Mouse (Mus musculus) forebrain, embryonic 16.5 days (tissue): ENCODE results near the gene Opn1mw. TPM values are rescaled to one million over a fixed set of nuclear protein-coding genes. Genes with fewer than 3 reads are reported as not detected.
A peak's percentile ranks its signal among the peaks of the same experiment; 100 is the strongest.
"Not testable (repeated sequence)": the region's sequence is repeated elsewhere in the genome, so short reads cannot be mapped to it uniquely, and the experiment has no call there.

Experiments
- ATAC-seq: fragments of 200-750 bp; cut with Nextera tagmentation; 2 replicates; pipeline ENCODE4 v1.8.0; 2017; ENCODE audit warnings: mild to moderate bottlenecking, moderate library complexity
- H3K27ac ChIP-seq: fragments of 300-500 bp; sonication (generic); 2 replicates; pipeline ENCODE4 v1.5.1; 2014; ENCODE audit warnings: low read length, control low read depth
- H3K27me3 ChIP-seq: fragments of 300-500 bp; sonication (generic); replicated peaks from 2 replicates; pipeline ENCODE4 v1.6.1; 2014; ENCODE audit warnings: low read length; ENCODE audit not compliant: control insufficient read depth, insufficient read depth
- H3K36me3 ChIP-seq: fragments of 300-500 bp; sonication (generic); 2 replicates; pipeline ENCODE4 v1.6.1; 2014; ENCODE audit not compliant: control insufficient read depth, insufficient read depth
- H3K4me1 ChIP-seq: fragments of 300-500 bp; sonication (generic); replicated peaks from 2 replicates; pipeline ENCODE4 v1.6.1; 2014; ENCODE audit warnings: low read length; ENCODE audit not compliant: control insufficient read depth, insufficient read depth
- H3K4me2 ChIP-seq: fragments of 300-500 bp; sonication (generic); 2 replicates; pipeline ENCODE4 v1.6.1; 2014; ENCODE audit warnings: mild to moderate bottlenecking, low read length, control low read depth
- H3K4me3 ChIP-seq: fragments of 300-500 bp; sonication (generic); replicated peaks from 2 replicates; pipeline ENCODE4 v1.5.1; 2014; ENCODE audit warnings: mild to moderate bottlenecking, low read length, control low read depth
- H3K9ac ChIP-seq: fragments of 300-500 bp; sonication (generic); replicated peaks from 2 replicates; pipeline ENCODE4 v1.6.1; 2014; ENCODE audit warnings: low read depth, low read length, control low read depth
- H3K9me3 ChIP-seq: fragments of 300-500 bp; sonication (generic); 2 replicates; pipeline ENCODE4 v1.6.1; 2016; ENCODE audit warnings: low read length; ENCODE audit not compliant: control insufficient read depth
- WGBS: fragments of 180-500 bp; shearing (Covaris S2); extraction: QIAGEN DNeasy Blood & Tissue Kit; methylation state at CpG from one replicate; pipeline ENCODE4 v1.1.7; 2014; 5-methylcytosine and 5-hydroxymethylcytosine counted together
- polyA plus RNA-seq: library from polyadenylated mRNA; unstranded; fragments of >200 nt; fragmentation: Nextera tagmentation; extraction: Ambion mirVana; gene quantifications from 2 replicates; pipeline ENCODE4 v1.2.1, GENCODE M21; 2015

Opn1mw gene
- polyA plus RNA-seq, 1 experiment from 2014 or later, result not detected

DNA sequence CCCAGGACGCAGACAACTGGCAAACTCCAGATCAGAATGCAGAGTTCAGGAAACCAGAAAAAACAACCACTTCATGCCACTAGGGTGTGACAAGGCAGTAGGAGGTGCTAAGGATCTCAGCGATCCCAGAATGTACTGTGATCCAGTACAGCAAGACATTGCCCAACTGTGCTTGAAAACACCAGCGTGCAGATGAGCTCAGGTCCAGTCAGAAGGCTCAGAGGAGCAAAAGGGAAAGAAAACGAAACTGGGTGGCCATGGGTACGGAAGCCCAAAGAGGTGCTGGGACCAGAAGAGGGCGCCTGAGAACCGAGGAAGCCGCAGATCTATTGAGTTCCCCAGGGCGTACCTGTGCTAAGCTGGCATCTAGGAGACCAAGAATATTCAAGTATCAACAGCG, 11.8 kb upstream of the Opn1mw start:
- no peaks in the 10 kb centered on the region for H3K4me1 ChIP-seq
- H3K9ac ChIP-seq, result no peak overlapping the region
- peak; percentile 77 for ATAC-seq
- no peak overlapping the region for H3K27ac ChIP-seq
- peak overlapping the region; percentile 41 for H3K4me2 ChIP-seq
- peak overlapping the region; percentile 27 for H3K4me3 ChIP-seq
- WGBS, result 21% methylated on average over 10 of the region's 10 CpGs
- H3K36me3 ChIP-seq, result no peaks in the 10 kb centered on the region
- no peaks in the 10 kb centered on the region for H3K27me3 ChIP-seq
- no peaks in the 10 kb centered on the region for H3K9me3 ChIP-seq

DNA sequence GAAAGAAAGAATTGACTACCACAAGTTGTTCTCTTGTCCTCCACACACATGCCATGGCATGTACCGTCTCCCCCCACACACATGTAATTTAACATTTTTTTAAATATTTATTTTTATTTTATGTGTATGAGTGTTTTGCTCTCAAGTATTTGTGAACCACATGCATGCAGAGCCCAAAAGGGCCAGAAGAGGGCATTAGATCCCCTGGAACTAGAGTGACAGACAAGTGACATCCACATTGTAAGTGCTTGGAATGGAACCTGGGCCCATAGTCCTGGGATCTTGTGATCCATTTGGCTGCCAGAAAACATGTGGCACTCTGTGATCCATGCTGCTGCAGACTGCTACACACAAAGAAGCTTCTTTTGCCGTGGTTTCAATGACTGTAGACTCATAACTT, 2.3 kb upstream of the Opn1mw start:
- no peak overlapping the region for H3K27ac ChIP-seq
- no peaks in the 10 kb centered on the region for H3K36me3 ChIP-seq
- H3K9me3 ChIP-seq, result no peaks in the 10 kb centered on the region
- ATAC-seq, result no peak
- no peak overlapping the region for H3K9ac ChIP-seq
- H3K27me3 ChIP-seq, result no peaks in the 10 kb centered on the region
- no peak overlapping the region for H3K4me2 ChIP-seq
- WGBS, result 63% methylated on average over 2 of the region's 2 CpGs
- no peak overlapping the region for H3K4me3 ChIP-seq
- no peaks in the 10 kb centered on the region for H3K4me1 ChIP-seq

DNA sequence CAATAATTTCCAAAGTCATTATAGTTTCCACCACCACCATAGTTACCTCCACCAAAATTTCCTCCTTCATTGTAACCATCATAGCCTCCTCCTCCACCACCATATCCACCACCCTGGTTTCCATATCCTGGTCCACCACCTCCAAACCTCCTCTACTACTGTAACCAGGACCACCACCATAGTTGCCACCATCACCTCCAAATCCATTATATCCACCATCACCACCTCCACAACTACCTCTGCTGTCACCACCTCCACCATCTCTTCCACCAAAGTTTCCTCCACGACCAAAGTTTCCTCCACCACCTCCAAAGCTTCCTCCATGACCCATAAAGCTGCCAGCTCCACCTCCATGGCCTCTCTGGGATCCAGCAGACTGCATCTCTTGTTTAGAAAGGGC, 8.0 kb downstream of the Opn1mw start, which contains the start of gene Mecp2:
Mecp2 (minus strand) TSS at position 101 of the 400 bp plus-strand sequence.
- H3K36me3 ChIP-seq, H3K4me1 ChIP-seq, H3K9me3 ChIP-seq, H3K27ac ChIP-seq, H3K4me2 ChIP-seq, H3K4me3 ChIP-seq, H3K27me3 ChIP-seq, ATAC-seq, H3K9ac ChIP-seq: not testable (repeated sequence)
- 36% methylated on average over 1 of the region's 1 CpGs for WGBS

DNA sequence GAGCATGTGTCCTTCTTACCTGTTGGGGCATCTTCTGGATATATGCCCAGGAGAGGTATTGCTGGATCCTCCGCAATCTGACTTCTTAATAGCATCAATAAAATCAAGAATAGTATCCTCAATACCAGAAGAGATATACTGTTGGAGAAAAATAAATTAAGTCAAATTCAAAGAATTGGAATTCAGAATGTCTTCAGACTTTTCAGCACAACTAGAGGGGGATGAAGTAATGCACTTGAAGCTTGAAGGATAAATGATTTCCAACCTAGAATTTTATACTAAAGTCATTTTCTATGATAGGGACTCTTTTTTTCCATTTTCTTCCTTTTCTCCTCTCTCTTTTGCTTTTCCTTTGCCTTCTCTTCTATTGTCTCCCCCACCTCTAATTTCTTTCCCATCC, 40.5 kb downstream of the Opn1mw start, which contains the start of gene Tex28:
Tex28 (minus strand) TSS at position 101 of the 400 bp plus-strand sequence.
- no peak within 1 kb of the TSS for H3K4me2 ChIP-seq
- H3K36me3 ChIP-seq, result no peaks in the 10 kb centered on the region
- ATAC-seq, result no peak
- no peak within 1 kb of the TSS for H3K9ac ChIP-seq
- no peak within 1 kb of the TSS for H3K4me3 ChIP-seq
- H3K27me3 ChIP-seq, result no peaks in the 10 kb centered on the region
- WGBS, result 85% methylated on average over 1 of the region's 1 CpGs
- H3K27ac ChIP-seq, result no peak within 1 kb of the TSS
- no peaks in the 10 kb centered on the region for H3K9me3 ChIP-seq
- H3K4me1 ChIP-seq, result no peaks in the 10 kb centered on the region

DNA sequence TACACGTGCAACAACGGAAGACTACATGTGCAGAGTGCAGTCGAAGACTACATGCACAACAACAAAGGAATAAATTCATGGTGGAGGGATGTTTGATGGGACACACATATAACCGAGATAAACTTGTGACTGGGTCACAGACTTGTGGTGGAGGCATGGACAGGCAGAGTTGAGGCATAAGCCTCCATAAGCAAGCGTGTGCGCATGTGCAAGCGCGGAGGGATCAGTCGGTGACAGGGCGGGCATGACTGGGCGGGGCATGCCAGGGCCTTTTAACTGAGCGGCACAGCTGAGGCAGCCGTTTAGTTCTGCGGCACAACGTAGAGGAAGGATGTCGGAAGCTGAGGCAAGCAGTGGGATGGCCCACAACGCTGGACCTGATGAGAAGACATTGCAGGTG, 49.7 kb downstream of the Opn1mw start, which contains the start of gene Tktl1:
Tktl1 (plus strand) TSS at position 301 of the 400 bp plus-strand sequence.
- H3K27me3 ChIP-seq, result no peaks in the 10 kb centered on the region
- 89% methylated on average over 17 of the region's 17 CpGs for WGBS
- no peaks in the 10 kb centered on the region for H3K4me1 ChIP-seq
- no peak within 1 kb of the TSS for H3K9ac ChIP-seq
- no peak for ATAC-seq
- no peaks in the 10 kb centered on the region for H3K9me3 ChIP-seq
- H3K36me3 ChIP-seq, result no peaks in the 10 kb centered on the region
- H3K27ac ChIP-seq, result no peak within 1 kb of the TSS
- H3K4me2 ChIP-seq, result no peak within 1 kb of the TSS
- no peak within 1 kb of the TSS for H3K4me3 ChIP-seq

Other genes with a start within 250 kb of the Opn1mw start
- gene Avpr2, start 235.4 kb upstream of the Opn1mw start, polyA plus RNA-seq, result 0.16 and 0.24 TPM in 2 replicates
- 82.6 and 110 TPM in 2 replicates for gene L1cam, start 231.4 kb upstream of the Opn1mw start, polyA plus RNA-seq
- 2.8 and 3.1 TPM in 2 replicates for gene Arhgap4, start 205.6 kb upstream of the Opn1mw start, polyA plus RNA-seq
- gene Naa10, start 205.5 kb upstream of the Opn1mw start, polyA plus RNA-seq, result 101 and 103 TPM in 2 replicates
- gene Renbp, start 196.6 kb upstream of the Opn1mw start, polyA plus RNA-seq, result 6.7 and 10.3 TPM in 2 replicates
- 53.8 and 57.0 TPM in 2 replicates for gene Hcfc1, start 161.1 kb upstream of the Opn1mw start, polyA plus RNA-seq
- gene Irak1, start 103.5 kb upstream of the Opn1mw start, polyA plus RNA-seq, result 39.8 and 40.8 TPM in 2 replicates
- 14.9 and 15.6 TPM in 2 replicates for gene Mecp2, start 7.9 kb downstream of the Opn1mw start, polyA plus RNA-seq
- gene Tex28, start 40.4 kb downstream of the Opn1mw start, polyA plus RNA-seq, result not detected in 2 replicates
- 0.10 TPM in 1 of 2 replicates, not detected in the other for gene Tktl1, start 49.8 kb downstream of the Opn1mw start, polyA plus RNA-seq
- gene Flna, start 122.4 kb downstream of the Opn1mw start, polyA plus RNA-seq, result 126 and 133 TPM in 2 replicates
- 13.7 and 17.9 TPM in 2 replicates for gene Emd, start 127.2 kb downstream of the Opn1mw start, polyA plus RNA-seq
- gene Rpl10, start 143.3 kb downstream of the Opn1mw start, polyA plus RNA-seq, result 482 and 489 TPM in 2 replicates
- 96.3 and 104 TPM in 2 replicates for gene Taz, start 154.4 kb downstream of the Opn1mw start, polyA plus RNA-seq
- gene Dnase1l1, start 154.9 kb downstream of the Opn1mw start, polyA plus RNA-seq, result 2.8 and 3.1 TPM in 2 replicates
- 202 and 229 TPM in 2 replicates for gene Atp6ap1, start 169.6 kb downstream of the Opn1mw start, polyA plus RNA-seq
- gene Gdi1, start 177.5 kb downstream of the Opn1mw start, polyA plus RNA-seq, result 950 and 1,103 TPM in 2 replicates
- 68.2 and 68.8 TPM in 2 replicates for gene Fam50a, start 185.6 kb downstream of the Opn1mw start, polyA plus RNA-seq
- 66.5 and 87.4 TPM in 2 replicates for gene Plxna3, start 201.6 kb downstream of the Opn1mw start, polyA plus RNA-seq
- 68.0 and 81.6 TPM in 2 replicates for gene Lage3, start 226.2 kb downstream of the Opn1mw start, polyA plus RNA-seq
- 75.8 and 76.8 TPM in 2 replicates for gene Ubl4a, start 245.8 kb downstream of the Opn1mw start, polyA plus RNA-seq
- 8.3 and 8.5 TPM in 2 replicates for gene Slc10a3, start 245.9 kb downstream of the Opn1mw start, polyA plus RNA-seq